Mouse (Mus musculus): Measurements from ENCODE around the gene Espn.
A peak's percentile ranks its signal among the peaks of the same experiment; 100 is the strongest.

DNA sequence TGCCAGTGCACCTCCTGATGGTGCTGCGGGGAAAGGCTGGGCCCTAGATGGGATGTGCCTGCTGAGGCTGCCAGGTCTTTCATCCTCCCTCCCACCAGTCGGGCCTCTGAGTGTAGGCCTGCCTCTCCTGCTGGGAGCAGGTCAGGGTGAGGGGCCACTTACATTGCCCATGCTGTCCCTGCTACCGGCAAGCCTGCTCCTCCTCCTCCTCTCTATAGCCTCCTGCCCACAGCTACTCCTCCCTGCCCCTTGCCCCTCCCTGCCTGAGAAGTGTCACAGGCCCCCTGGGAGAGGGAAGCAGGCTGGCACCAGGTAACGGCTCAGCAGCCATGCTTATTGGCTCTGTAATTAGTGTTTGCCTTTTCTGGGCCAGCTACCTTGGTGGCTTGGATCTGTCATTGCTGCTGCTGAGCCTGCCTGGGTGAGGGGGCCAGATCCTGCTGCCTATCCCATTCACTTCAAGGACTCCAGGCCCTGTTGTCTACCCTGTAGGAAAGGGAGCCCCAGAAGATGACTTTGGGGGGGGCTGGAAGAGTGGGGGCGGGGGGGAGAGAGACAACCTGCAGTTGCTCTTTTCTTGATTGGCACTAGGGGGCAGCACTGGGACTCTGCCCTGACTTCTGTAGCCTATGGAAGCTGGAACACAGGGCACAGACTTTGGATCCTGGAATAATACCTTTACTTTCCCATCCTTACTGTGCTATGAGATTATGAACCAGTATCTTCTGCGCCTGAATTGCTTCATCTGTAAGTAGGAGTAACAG, 15.9 kb downstream of the Espn start:
- TF ChIP-seq CTCF (IDR thresholded peaks at IDR 0.05; ENCODE audit: low read depth, low read length) (peak; percentile 56; the same call in 1 of the 2 replicates), POLR2A (IDR thresholded peaks at IDR 0.05; ENCODE audit: borderline replicate concordance, low read depth, low read length) (no peak)

Measured in bone marrow macrophage, adult 2 months (primary cell).